Mouse (Mus musculus) left cerebral cortex, adult 9 months (tissue): ENCODE results near the gene Galk1.

Source experiments
- DNase-seq, 2 experiments: peaks; one replicate each; pipeline ENCODE4 v3.0.0; 2022; ENCODE audit warnings: low spot score in 2 of 2

Gene Galk1

DNA sequence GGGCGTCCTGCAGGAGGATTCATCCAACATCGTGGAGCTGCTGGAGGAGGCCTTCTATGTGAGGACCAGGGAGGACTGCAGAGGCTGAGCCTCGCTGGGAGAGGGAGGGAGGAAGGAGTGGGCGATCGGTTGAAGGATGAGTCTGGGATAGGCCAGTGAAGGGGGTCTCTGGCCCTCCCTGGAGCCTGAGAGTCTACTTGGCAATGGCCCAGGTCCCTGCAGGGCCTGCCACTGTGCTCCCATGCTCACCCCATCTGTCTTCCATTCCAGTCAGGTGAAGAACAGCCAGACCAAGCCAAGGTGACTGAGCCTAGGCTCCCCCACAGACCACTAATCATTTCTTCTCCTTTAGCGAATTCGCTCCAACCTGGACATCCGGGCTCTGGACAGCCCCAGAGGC lies 29.2 kb downstream of the Galk1 start:
- no peak for DNase-seq

DNA sequence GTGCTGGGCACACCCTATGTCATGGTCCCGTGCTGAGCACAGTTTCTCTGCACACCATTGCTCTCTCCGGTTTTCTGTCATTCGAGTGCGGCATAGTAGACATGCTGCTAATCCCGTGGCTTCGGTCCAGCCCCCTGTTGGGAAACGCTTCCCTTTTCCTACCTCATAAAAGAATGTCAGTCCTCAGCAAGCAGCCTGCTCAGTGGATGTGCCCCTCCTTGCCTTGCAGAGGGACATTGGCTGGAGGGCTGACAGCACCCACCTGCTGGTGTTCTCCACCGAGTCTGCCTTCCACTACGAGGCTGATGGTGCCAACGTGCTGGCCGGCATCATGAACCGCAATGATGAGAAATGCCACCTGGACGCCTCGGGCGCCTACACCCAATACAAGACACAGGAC lies 30.0 kb downstream of the Galk1 start:
- DNase-seq, result no peak

DNA sequence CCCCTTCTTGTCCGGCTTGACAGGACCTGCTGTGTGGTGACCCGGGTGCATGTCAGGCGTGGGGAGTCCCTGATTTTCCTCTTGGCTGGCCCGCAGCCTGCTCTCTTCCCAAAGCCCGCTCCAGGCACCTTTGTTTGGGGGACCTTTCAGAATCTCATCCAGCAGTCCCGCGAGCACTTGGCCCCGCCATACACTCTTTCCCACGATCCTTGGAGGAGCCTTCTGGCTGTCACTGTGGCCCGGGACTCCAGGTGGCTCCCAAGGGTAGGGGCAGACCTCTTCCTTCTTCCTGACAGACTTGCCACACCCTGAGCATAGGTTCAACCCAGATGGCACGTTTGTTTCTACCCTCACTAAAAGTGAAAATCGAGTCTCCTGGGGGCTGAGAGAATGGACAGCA lies 37.0 kb downstream of the Galk1 start:
- no peak for DNase-seq

DNA sequence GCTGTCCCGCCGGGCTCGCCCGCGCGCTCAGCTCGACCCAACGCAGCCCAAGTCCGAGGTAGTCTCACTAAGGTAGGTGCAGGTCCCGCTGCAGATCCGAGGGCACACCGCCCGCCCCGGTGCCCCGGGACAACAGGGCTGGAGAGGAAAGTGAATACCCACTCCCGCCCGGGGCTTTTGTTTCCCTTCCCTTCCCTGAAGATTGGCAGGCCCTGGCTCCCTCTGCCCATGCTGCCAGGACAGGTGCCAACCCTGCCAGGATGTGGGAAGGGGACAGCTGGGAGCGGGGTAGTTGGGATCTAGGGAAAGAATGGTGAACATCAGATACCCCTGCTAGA lies 37.5 kb downstream of the Galk1 start:
- no peak for DNase-seq

DNA sequence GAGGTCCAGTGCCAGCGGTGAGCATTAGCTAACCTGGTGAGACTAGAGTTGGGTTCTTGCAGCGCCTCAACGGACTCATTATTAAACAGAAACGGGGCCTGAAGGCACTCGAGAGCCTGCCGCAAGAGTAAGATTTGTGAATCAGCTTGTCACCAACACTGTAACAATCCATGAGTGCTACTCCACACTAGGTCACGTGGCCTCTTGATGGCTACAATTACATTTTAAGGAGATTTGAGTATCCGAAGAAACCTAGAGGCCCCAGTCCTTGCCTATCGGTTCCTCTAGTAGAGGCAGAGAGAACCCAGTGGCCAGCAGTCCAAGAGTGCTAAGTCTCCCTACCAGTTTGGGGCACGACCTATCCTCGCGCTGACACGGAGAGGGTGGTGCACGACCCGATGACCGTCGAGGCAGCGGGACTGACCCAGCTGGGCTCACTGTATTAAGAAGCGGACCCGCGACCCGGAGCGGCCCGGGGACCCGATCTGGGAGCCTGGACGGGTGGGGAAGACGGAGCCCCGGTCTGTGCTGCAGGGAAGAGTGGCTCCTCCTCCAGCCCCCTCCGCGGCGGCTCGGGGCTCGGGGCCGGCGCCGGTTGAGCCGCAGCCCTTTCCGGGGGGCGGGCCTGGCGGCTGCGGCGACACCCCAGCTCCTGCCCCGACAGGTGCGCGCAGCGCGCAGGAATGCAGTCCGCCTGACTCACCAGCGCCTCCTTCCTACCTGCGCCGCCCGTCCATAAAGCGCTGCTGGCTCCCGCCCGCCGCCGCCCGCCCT lies 38.0 kb downstream of the Galk1 start, which contains the start of gene Itgb4:
Gene Itgb4 (plus strand): TSS at position 401 of the 774 bp plus-strand sequence.
- no peak for DNase-seq

DNA sequence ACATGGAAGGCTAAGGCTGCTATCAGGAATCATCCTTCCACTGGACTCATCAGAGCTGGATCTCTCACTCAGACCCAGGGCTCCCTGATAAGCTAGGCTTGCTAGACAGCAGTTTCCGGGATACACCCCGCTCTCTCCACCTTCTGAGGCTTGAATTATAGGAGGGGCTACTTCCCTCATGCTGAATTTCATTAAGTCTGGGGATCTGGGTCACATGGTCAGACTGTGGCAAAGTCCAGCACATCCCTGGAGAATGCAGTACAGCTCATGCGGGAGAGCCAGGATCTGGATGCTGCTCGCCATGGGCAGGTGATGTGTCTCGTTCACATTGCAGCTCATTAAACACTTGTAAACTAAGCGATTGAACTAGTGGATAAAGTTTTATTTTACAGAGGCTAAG lies 41.5 kb downstream of the Galk1 start:
- no peak for DNase-seq

DNA sequence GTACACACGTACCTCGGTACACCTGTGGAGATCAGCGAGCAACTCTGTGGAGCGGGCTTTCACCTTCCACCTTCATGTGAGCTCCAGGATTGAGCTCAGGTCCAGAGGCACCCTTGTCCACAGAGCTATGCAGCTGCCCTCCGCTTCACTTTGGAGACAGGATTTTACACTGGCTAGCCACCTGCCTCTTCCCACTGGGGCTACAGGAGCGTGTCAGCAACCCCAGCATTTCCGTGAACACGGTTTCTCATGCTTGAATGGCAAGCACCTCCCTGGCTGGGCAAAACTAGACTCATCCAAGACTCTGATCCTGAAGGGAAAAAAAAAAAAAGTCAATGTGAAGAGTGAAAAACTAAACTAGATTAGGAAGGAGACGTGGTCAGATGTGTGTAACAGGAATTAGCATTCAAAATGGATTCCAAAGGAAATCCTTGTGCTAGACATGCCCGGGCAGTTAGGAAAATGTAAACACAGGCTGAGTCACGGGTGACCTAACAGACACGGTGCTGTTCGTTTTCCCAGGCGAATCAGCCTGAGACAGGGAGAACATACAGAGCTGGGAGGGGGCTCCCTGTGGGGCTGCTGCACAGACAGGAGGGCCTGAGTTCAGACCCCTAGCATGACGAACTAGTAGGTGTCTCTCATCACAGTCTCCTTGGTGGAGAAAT lies 42.4 kb downstream of the Galk1 start:
- DNase-seq, result no peak

DNA sequence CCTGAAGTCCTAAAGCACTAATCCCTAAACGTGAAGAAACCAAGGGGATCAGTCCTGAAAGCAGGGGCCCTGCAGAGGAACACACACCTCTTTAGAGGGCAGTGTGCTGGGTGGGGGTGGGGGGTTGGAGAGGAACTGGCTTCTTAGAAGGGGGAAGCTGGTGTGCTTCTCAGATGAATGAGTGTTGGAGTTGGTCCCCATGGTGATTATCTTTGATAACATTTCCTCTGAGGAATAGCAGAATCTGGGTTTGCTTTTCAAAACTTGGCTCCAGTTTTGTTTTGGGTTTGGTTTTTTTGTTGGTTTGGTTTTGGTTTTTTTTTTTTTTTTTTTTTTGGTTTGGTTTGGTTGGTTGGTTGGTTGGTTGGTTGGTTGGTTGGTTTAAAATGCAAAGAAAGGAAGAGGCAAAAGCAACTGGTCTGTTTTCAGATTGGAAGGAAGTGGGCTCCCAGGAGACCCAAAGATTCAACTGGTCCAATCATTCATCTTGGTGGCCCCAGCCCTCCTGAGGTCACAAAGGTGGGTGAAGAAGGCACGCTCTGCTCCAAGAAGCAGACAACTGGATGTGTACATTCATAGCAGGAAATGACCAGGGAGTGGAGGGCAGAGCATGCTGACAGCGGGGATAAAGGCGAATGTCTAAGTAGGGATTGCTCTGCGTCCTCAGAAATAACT lies 43.7 kb downstream of the Galk1 start:
- DNase-seq, result no peak

DNA sequence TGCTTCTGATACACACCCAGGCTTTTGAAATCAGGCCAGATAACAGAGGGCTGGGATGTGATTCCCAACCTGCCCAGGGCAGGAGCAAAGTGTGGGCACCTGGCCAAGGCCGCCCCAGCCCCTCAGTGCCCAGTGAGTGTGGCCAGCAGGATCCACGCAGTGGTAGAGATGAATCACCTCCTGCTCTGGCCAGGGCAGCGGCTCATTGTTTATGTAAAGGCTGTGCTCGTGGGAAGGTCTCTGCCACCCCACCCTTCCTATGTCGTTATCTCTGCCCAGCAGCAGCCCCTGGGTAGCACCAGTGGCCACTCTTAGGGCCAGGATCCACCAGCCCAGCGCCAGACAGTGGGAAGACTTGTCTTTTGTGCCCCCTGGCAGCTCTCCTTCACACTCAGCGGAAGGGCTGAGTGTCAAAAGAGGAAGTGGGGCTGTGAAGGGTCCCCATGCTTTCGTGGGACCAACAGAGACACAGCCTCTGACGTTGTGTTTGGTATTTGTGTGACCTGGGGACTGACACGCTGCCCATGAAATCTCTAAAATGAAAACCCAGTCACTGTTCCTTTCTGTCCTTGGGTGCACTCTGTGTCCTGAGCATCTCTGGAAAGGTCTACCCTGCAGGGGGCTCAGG lies 47.4 kb downstream of the Galk1 start:
- no peak for DNase-seq

DNA sequence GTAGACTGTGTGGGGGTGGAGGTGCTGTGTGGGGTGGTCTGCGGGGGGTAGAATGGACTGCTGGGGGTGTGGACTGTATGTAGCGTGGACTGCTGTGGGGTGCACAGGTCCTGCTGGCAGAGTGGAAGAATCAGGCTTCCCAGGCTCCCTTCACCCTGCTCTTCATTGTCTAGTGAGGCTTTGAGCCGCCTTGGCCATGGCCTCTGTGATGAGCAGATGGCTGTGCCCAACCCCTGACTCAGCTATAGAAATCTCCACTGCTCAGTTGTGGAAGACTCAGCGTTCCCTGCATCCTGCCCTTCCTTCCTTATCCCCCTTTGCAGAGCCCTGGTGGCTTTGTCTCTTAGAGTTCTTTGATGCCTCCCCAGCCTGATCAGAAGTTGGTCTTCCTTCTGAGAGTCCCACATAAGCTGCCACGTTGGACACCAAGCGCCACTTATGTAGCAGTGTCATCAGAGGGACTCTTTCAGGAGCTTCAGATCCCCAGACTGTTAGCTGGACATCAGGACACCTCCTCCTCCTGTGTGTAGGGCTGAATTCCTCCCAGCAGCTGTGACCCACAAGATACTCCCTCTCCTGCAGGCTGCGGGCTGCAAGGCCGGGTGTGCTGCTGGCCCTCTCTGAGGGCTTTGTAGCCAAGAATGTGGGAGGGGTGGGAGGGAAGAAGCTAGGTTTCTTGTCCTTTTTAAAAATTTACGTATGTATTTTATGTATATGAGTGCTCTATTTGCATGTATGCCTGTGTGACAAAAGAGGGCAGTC lies 49.7 kb downstream of the Galk1 start:
- DNase-seq, result no peak

DNA sequence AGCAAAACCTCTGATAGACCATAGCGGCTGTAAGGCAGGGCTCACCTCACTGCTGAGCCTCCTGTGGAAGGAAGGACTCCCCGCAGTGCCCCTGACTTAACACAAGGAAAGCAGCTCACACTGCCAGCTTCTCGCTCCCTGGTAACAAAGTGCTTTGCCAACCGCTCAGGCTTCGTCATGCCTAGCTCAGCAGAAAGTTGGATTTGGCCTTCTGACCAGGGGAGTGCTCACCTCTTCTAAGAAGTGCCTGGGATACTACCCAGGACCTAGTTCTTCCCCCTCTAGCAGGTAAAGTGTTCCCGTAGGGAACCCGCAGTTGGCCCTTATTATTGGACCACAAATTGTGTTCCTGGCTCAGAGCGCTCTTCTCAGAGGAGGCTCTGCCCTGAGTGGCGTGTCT lies 53.5 kb downstream of the Galk1 start:
- DNase-seq, result no peak
